Mouse (Mus musculus) small intestine, adult 2 months (tissue): ENCODE measurements around the gene Znhit3.
A peak's percentile ranks its signal among the peaks of the same experiment; 100 is the strongest.

Experiments
- CTCF ChIP-seq: fragments of 200-500 bp; IDR thresholded peaks from 2 replicates; pipeline ENCODE4 v1.5.1; 2012; ENCODE audit warnings: low read depth, mild to moderate bottlenecking, control low read depth, inconsistent platforms, low read length, moderate library complexity, mixed read lengths; ENCODE audit not compliant: insufficient replicate concordance, insufficient read length; ENCODE audit errors: extremely low read depth
- POLR2A ChIP-seq: fragments of 200-500 bp; IDR thresholded peaks from 2 replicates; pipeline ENCODE4 v1.6.1; 2012; ENCODE audit warnings: low read depth, mild to moderate bottlenecking, control low read depth, inconsistent platforms, low read length, moderate library complexity

GRCm38 (mm10) chr11:84869537-84870232 lies 46.5 kb downstream of the Znhit3 start:
- no peak for TF ChIP-seq CTCF
- TF ChIP-seq POLR2A = peak; percentile 62
